Mouse (Mus musculus) lung, adult 2 months (tissue): Measurements from ENCODE around the gene Ccdc187.

Source experiments
- CTCF ChIP-seq: fragments of 200-500 bp; IDR thresholded peaks from 2 replicates; pipeline ENCODE4 v1.5.1; 2011; ENCODE audit warnings: mild to moderate bottlenecking, low read length, control low read depth; ENCODE audit not compliant: insufficient read depth
- POLR2A ChIP-seq: fragments of 200-500 bp; IDR thresholded peaks from 2 replicates; pipeline ENCODE4 v1.6.1; 2011; ENCODE audit warnings: low read depth, mild to moderate bottlenecking, control low read depth, low read length, borderline replicate concordance; ENCODE audit errors: extremely low read depth

DNA sequence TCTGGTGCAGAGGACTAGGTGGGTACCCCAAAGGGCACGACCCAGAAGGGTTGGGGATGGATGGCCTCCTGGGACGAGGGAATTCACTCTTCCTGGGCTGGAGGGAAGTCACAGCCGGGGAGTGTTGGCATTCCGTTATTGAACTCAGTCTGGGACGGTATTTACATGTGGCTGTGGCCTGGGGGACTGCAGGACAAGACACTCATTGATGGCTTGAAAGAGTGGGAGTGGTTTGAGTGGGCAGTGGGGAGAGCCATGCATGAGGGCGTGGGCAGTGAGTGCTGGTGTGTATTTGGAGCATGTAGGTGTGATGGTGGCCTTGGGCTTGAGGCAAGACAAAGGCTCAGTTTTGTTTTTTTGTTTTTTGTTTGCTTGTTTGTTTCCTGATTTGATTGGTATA is 36.3 kb upstream of the Ccdc187 start:
- no peak for TF ChIP-seq POLR2A
- no peak for TF ChIP-seq CTCF
